Mouse (Mus musculus) splenic B cell, adult 2 months (primary cell): ENCODE results near the gene Slc8b1.

Source experiments
- DNase-seq: peaks from one replicate; pipeline ENCODE4 v3.0.0-alpha.2; 2011; ENCODE audit warnings: low read depth, low spot score
- H3K27me3 ChIP-seq: 2 replicates; pipeline ENCODE4 v1.6.1; 2012; ENCODE audit warnings: mild to moderate bottlenecking, low read length, moderate library complexity, mixed read lengths; ENCODE audit not compliant: control insufficient read depth, poor library complexity, insufficient read depth, severe bottlenecking
- H3K36me3 ChIP-seq: 2 replicates; pipeline ENCODE4 v1.6.1; 2012; ENCODE audit warnings: mild to moderate bottlenecking, low read length, moderate library complexity, mixed read lengths; ENCODE audit not compliant: control insufficient read depth, poor library complexity, insufficient read depth, severe bottlenecking

Gene Slc8b1

GRCm38 (mm10) chr5:120527296-120527964 lies 16.5 kb downstream of the Slc8b1 start:
- peak; percentile 76 for DNase-seq
- H3K36me3 ChIP-seq = no peaks in the 10 kb centered on the region; the same call in 1 of the 2 replicates
- no peaks in the 10 kb centered on the region for H3K27me3 ChIP-seq

GRCm38 (mm10) chr5:120531631-120532030 lies 20.7 kb downstream of the Slc8b1 start:
- no peak for DNase-seq
- no peaks in the 10 kb centered on the region for H3K36me3 ChIP-seq
- H3K27me3 ChIP-seq = no peaks in the 10 kb centered on the region

- H3K36me3 ChIP-seq = peaks cover 7% of the 10 kb centered on the region
- no peak for DNase-seq
- no peaks in the 10 kb centered on the region for H3K27me3 ChIP-seq
Observed at GRCm38 (mm10) chr5:120534071-120534685, 23.2 kb downstream of the Slc8b1 start.

- H3K36me3 ChIP-seq = peaks cover 7% of the 10 kb centered on the region
- no peak for DNase-seq
- no peaks in the 10 kb centered on the region for H3K27me3 ChIP-seq
Observed at GRCm38 (mm10) chr5:120534686-120535075, 23.7 kb downstream of the Slc8b1 start.

GRCm38 (mm10) chr5:120536046-120536445 lies 25.1 kb downstream of the Slc8b1 start:
- H3K36me3 ChIP-seq = peaks cover 10% of the 10 kb centered on the region
- H3K27me3 ChIP-seq = no peaks in the 10 kb centered on the region
- DNase-seq = no peak

GRCm38 (mm10) chr5:120536632-120537031 lies 25.7 kb downstream of the Slc8b1 start:
- no peaks in the 10 kb centered on the region for H3K27me3 ChIP-seq
- DNase-seq = no peak
- H3K36me3 ChIP-seq = peaks cover 10% of the 10 kb centered on the region

DNA sequence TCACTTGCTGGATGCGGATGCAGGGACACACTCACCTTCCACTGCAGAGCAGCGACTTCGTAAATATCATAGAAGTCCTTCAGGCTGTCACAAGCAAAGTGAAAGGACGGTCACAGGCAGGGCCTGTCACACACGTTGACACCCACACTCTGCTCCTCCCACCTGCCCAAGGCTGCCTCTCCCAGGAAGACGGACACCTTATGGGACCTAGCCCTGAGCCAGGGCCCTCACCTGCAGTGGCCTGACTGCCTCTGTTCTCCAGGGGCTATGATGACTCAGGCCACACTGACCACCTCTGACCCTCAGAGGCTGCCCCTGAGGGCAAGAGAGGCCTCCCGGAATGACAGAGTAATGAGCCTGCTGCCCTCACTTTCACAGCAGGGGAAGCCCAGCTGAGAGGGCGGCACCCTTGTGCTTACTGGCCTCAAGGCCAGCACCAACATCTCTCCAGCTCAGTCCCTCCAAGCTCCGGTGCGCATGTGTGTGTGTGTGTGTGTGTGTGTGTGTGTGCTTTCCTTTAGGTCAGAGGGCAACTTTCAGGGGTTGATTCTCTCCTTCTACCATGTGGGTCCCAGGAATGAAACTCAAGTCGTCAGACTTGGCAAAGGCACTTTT lies 37.4 kb downstream of the Slc8b1 start:
- no peak for DNase-seq
- H3K27me3 ChIP-seq = no peaks in the 10 kb centered on the region
- peaks cover 5% of the 10 kb centered on the region for H3K36me3 ChIP-seq

GRCm38 (mm10) chr5:120550137-120550536 lies 39.2 kb downstream of the Slc8b1 start:
- Histone ChIP-seq H3K36me3 (peaks cover 8% of the 10 kb centered on the region), H3K27me3 (no peaks in the 10 kb centered on the region)
- DNase-seq = no peak

DNA sequence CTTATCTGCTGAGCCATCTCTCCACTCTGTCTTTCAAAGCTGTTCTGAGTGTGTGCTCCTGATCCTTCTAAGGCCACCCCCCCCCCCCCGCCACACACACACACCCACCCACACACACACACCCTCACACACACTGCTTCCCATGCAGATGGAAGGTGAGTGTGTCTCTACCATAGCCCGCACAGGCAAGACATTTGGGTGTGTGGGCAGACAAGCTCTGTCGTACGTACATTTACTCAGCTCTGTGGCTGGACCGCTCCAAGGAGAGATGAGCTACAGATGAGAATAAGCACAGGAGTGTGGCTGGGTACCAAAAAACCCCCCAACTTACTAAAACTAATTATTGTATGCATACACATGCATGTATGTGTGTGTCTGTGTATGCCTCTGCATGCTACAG lies 39.7 kb downstream of the Slc8b1 start:
- peaks cover 8% of the 10 kb centered on the region for H3K36me3 ChIP-seq
- H3K27me3 ChIP-seq = no peaks in the 10 kb centered on the region
- no peak for DNase-seq

DNA sequence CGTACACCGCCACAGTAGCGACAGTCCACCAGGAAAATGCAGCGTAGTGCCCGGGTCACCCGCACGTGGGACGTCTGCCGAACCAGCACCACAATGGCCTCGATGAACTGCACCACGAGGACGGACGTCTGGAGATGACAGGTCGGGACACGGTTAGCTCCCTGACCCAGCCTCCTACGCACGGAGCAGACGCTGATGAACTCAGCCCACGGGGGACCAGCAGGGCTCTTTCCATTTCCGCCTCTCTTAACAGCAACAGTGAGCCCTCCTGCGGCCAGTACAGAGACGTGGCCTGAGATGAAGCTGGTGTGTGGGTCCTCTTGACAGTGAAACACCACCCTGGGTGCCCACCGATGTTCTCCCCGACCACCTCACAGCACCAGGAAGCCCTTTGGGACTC lies 44.9 kb downstream of the Slc8b1 start:
- no peak for DNase-seq
- no peaks in the 10 kb centered on the region for H3K27me3 ChIP-seq
- peaks cover 8% of the 10 kb centered on the region for H3K36me3 ChIP-seq

DNA sequence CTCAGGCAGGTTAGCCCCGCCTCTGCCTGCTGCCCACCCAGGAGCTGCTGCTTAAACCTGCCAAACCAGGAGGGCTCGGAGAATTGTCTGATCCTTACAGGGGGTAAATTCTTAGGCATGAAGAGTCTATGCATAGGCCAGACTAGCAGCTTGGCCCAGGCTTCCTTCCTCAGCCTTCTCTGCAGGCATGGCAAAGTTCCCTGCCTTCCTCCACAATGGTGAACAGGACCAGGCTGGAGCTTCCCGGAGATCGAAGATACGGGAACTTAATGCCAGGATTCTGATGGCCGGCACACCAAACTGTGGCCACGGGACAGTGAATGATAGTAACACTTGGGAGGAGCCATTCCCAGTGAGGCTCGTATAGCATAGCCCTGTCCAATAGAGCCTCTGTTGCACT lies 47.1 kb downstream of the Slc8b1 start:
- Histone ChIP-seq H3K27me3 (no peaks in the 10 kb centered on the region), H3K36me3 (peaks cover 8% of the 10 kb centered on the region)
- DNase-seq = no peak

DNA sequence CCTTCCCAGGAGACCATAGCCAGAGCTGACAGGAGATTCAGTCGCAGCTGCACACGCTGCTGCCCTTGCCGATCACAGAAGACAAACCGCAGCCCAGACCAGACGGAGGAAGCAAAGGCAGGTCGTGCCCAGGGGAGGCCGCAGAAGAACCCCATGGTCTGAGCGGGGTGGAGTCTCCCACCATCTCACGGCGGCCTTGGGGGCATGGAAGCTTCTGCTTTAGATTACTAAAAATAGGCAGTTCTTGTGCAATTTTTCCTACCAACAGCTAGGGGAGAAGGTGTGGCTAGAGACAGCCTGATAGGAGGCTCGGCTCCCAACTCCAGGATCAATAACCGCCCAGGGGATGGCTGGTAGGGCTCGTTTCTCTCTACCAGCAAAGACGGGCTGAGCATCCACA lies 47.8 kb downstream of the Slc8b1 start:
- peaks cover 8% of the 10 kb centered on the region for H3K36me3 ChIP-seq
- DNase-seq = peak; percentile 53
- H3K27me3 ChIP-seq = no peaks in the 10 kb centered on the region

DNA sequence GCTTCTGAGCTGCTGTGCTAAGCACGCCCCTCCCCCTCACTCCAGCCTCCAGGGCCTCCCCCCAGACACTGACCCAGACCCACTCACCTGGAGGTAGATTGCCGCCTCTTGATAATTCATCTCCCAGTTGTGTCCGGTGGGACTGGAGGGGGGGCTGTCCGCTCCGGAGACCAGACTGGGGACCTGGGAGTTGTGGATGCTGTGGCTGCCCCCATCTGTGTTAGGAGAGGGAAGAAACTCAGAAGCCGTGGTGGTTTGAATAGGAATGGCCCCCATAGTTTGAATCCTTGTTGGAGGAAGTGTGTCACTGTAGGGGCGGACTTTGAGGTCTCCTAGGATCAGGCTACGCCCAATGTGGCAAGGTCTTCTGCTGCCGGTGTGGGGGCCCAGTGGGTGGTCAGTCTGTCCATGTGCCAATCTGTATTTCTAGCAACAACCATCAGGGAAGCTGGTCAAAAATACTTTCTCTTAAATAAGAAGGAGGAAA lies 49.2 kb downstream of the Slc8b1 start:
- H3K27me3 ChIP-seq = no peaks in the 10 kb centered on the region
- H3K36me3 ChIP-seq = no peaks in the 10 kb centered on the region; the same call in 1 of the 2 replicates
- no peak for DNase-seq

DNA sequence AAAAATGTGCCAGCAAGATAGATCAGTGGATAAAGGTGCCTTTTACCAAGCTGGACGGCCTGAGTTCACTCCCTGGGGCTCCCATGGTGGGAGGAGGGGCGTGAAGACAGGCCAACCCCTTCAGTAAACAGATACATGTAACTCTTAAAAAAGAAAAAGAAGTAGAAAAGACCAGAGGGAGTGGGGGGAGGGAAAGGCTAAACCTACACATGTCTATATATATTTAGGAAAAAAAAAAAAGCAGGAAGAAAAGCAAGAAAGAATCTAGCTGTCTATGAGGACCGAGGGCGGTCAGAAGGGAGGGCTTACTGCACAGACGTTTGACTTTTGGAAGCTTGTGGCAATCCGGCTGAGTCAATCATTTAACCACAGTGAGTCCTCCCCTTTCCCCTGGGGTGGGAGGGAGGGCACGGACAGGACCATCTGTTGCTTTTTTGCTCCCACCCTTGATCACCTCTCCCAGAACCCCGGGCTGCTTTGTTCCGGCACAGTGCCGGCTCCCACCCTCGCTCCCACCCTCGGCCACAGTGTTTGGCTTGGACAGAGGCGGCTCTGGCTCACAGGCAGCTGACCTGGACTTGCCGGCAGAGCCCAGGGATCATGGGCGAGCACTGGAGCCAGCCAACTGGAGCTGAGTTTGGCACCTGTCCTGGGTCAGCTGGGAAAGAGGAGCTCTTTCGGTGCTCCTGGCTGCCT lies 49.8 kb downstream of the Slc8b1 start:
- no peak for DNase-seq
- Histone ChIP-seq H3K27me3 (no peaks in the 10 kb centered on the region), H3K36me3 (no peaks in the 10 kb centered on the region; the same call in 1 of the 2 replicates)
